Mouse (Mus musculus): ENCODE results near the gene Rep15. TPM values are rescaled to one million over a fixed set of nuclear protein-coding genes. Genes with fewer than 3 reads are reported as not detected.

Gene Rep15
- polyA plus RNA-seq, 1 experiment from 2014 or later = 0.87 TPM

DNA sequence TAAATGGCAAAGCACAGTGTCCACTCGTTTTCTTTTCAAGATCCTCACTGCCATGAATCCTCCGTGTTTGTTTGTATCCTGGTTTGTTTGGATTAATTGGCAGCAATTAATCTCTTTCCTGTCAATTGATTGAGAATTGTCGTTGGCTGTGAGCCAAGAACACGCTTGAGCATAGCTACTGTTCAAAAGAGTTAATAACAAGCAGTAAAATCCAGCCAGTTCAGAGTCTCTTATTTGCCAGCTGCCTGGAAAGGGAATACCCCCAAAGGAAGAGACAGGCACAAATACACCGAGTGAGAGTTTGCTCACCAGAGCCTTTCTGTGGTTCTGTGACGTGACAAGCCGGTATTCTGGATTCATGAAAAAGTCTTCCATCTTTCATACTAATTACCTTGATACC is 29.6 kb downstream of the Rep15 start:
- H3K4me3 ChIP-seq = no peak overlapping the region
- H3K27ac ChIP-seq = no peak overlapping the region
- H3K27me3 ChIP-seq (replicated peaks) = no peaks in the 10 kb centered on the region
- 84% methylated on average over 7 of the region's 7 CpGs for WGBS (ENCODE audit: insufficient replicate concordance)
- H3K36me3 ChIP-seq = peaks cover 85% of the 10 kb centered on the region
- H3K9ac ChIP-seq = no peak overlapping the region
- ATAC-seq = no peak
- H3K4me1 ChIP-seq = no peaks in the 10 kb centered on the region
- no peak overlapping the region for H3K4me2 ChIP-seq
- no peaks in the 10 kb centered on the region for H3K9me3 ChIP-seq (replicated peaks)

DNA sequence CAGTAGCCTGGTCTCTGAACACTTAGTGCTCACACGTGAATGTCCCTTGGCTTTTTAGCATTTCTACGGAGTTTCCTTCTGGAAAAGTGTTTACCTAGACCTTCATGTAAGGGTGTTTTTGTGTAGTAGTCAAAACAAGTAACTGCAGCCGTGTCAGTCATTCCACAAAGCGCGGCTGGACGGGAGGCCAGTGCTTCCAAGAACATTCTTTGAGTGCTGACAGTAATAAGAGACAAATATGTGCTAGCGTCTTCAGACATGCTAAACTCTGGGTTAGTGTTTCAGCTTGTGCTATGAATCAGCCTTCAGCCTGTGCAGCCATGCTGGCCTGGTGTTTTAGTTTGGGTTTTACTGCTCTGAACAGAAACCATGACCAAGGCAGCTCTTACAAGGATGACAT is 30.3 kb downstream of the Rep15 start:
- H3K4me1 ChIP-seq = no peaks in the 10 kb centered on the region
- no peak overlapping the region for H3K4me3 ChIP-seq
- no peak for ATAC-seq
- H3K4me2 ChIP-seq = no peak overlapping the region
- no peak overlapping the region for H3K9ac ChIP-seq
- no peaks in the 10 kb centered on the region for H3K27me3 ChIP-seq (replicated peaks)
- peaks cover 87% of the 10 kb centered on the region for H3K36me3 ChIP-seq
- WGBS (ENCODE audit: insufficient replicate concordance) = 86% methylated on average over 7 of the region's 7 CpGs
- H3K27ac ChIP-seq = no peak overlapping the region
- H3K9me3 ChIP-seq (replicated peaks) = no peaks in the 10 kb centered on the region

DNA sequence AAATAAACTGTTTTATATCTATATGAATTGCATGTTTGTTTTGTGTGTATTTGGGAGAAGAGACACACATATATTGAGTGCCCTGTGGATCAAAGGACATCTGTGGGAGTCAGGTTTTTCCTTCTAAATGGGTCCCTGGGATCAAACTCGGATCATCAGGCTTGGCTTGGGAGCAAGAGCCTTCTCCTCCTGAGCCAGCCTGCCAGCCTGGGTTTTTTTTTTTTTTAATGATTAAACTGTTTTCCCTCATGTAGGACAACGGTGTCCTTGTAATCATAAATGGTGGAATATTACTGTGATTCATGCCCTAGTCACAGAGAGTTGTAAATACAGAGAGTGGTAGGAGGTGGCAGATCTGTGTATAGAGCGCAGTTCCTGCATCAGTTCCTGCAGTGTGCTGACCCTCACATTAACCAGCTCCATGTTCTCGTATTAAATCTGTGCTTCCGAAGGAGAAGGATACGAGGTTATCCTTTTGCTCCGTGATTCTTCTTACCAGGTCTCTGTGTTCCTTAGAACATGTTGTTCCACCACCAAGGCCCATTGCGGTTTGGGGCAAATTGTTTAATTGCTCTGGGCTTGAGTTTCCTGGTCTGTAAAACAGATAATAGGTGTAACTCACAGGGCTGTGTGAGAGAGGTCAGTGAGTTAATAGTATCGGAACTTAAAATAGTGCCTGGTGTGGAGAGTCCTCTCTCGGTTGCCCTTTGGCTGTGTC is 32.0 kb downstream of the Rep15 start:
- no peaks in the 10 kb centered on the region for H3K4me1 ChIP-seq
- H3K9ac ChIP-seq = no peak overlapping the region
- WGBS (ENCODE audit: insufficient replicate concordance) = 81% methylated on average over 10 of the region's 10 CpGs
- H3K4me2 ChIP-seq = no peak overlapping the region
- H3K27ac ChIP-seq = no peak overlapping the region
- H3K9me3 ChIP-seq (replicated peaks) = no peaks in the 10 kb centered on the region
- H3K27me3 ChIP-seq (replicated peaks) = no peaks in the 10 kb centered on the region
- ATAC-seq = no peak
- no peak overlapping the region for H3K4me3 ChIP-seq
- H3K36me3 ChIP-seq = peaks cover 81% of the 10 kb centered on the region

DNA sequence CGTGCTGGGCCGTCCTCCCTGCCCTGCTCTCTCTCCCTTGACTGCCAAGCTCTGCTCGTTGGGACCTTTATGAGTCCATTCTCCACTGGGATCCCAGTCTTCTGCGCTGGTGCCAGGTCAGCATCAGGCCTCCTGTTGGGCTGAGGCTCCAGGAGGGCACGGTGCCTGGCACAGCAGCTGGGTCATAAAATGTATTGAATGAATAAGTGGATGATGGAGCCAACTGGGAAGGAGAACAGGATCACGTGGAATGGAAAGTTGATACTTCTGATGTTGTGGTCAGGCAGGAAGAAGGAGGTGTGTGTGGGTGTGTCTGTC is 32.5 kb downstream of the Rep15 start:
- H3K9ac ChIP-seq = no peak overlapping the region
- H3K4me3 ChIP-seq = no peak overlapping the region
- no peak for ATAC-seq
- H3K27me3 ChIP-seq (replicated peaks) = no peaks in the 10 kb centered on the region
- H3K4me1 ChIP-seq = no peaks in the 10 kb centered on the region
- peaks cover 80% of the 10 kb centered on the region for H3K36me3 ChIP-seq
- no peaks in the 10 kb centered on the region for H3K9me3 ChIP-seq (replicated peaks)
- H3K4me2 ChIP-seq = no peak overlapping the region
- 81% methylated on average over 6 of the region's 6 CpGs for WGBS (ENCODE audit: insufficient replicate concordance)
- no peak overlapping the region for H3K27ac ChIP-seq

DNA sequence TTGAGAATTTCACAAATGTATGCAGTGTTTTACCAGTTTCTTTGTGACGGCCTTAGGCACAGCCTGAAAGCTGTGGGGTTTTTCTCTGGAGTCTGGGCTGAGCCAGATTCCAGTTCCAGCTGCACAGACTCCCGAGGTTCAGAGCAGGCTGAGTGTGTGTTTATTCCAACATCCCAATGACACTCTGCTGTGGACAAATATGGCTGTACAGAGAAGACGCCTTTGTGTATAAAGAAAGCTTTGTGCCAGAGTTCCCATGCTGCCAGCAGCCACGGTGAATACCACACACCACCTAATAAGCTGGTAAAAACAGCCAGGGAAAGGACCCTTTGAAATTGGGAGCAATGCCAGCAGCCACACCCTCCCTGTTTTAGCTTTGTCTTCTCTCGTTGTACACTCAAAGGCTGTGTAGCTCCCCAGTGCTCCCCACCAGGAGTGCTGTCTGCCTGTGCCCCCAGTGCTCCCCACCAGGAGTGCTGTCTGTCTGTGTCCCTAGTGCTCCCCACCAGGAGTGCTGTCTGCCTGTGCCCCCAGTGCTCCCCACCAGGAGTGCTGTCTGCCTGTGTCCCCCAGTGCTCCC is 43.5 kb downstream of the Rep15 start:
- Histone ChIP-seq H3K9me3 (replicated peaks) (no peaks in the 10 kb centered on the region), H3K27ac (no peak overlapping the region), H3K36me3 (peaks cover 40% of the 10 kb centered on the region), H3K4me3 (no peak overlapping the region), H3K9ac (no peak overlapping the region), H3K4me2 (no peak overlapping the region), H3K4me1 (no peaks in the 10 kb centered on the region), H3K27me3 (replicated peaks) (no peaks in the 10 kb centered on the region)
- ATAC-seq = no peak
- WGBS (ENCODE audit: insufficient replicate concordance) = 71% methylated on average over 5 of the region's 5 CpGs

DNA sequence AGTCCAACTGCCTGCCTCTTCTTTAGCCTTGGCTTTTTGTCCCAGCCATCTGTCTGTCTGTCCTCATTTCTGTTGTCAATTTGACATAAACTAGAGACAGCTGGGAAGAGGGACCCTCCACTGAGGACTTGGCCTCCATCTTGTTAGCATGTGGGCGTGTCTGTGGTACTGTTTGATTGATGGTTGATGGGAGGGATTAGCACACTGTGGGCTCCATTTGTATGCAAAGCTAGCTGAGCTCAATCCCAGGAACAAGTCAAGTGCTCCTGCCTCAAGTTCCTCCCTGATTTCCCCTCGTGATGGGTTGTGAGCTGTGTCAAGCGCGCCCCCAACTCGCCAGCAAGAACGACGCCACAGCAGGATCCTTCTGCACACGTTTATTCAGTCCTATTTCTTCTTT is 44.5 kb downstream of the Rep15 start:
- no peak for ATAC-seq
- no peak overlapping the region for H3K4me3 ChIP-seq

DNA sequence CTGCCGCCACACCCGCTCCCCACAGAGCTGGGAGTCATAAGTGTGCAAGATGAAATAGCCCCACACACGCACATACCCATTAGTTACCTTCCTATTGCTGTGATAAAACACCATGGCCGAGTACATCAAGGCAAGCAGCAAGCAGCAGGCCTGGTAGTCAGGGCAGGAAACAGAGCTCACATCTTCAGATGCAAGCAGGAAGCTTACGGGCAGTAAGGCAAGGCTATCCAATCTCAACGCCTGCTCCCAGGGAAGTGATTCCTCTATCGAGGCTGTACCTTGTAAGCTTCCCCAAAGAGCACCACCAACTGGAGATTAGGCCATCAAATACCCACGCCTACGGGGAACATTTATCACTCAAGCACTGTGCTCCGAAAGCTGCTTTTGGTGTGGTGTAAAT is 47.5 kb downstream of the Rep15 start:
- H3K27ac ChIP-seq = no peak overlapping the region
- no peaks in the 10 kb centered on the region for H3K4me1 ChIP-seq
- H3K36me3 ChIP-seq = peaks cover 13% of the 10 kb centered on the region; the same call in 1 of the 2 replicates
- no peak overlapping the region for H3K4me3 ChIP-seq
- H3K9ac ChIP-seq = no peak overlapping the region
- no peak for ATAC-seq
- 80% methylated on average over 10 of the region's 10 CpGs for WGBS (ENCODE audit: insufficient replicate concordance)
- no peaks in the 10 kb centered on the region for H3K9me3 ChIP-seq (replicated peaks)
- no peaks in the 10 kb centered on the region for H3K27me3 ChIP-seq (replicated peaks)
- H3K4me2 ChIP-seq = no peak overlapping the region

More for the DNA sequence above, 44.5 kb downstream of the Rep15 start:
- no peaks in the 10 kb centered on the region for H3K9me3 ChIP-seq (replicated peaks)
- H3K27me3 ChIP-seq (replicated peaks) = no peaks in the 10 kb centered on the region
- no peak overlapping the region for H3K9ac ChIP-seq
- no peak overlapping the region for H3K27ac ChIP-seq
- peaks cover 30% of the 10 kb centered on the region for H3K36me3 ChIP-seq
- no peaks in the 10 kb centered on the region for H3K4me1 ChIP-seq
- 79% methylated on average over 8 of the region's 8 CpGs for whole genome bisulfite sequencing (ENCODE audit: insufficient replicate concordance)
- H3K4me2 ChIP-seq = no peak overlapping the region

Other genes with a start within 250 kb of the Rep15 start
- 0.50 and 0.94 TPM in 2 replicates for gene Arntl2, start 236.5 kb upstream of the Rep15 start, polyA plus RNA-seq (2016; fragmentation: Nextera tagmentation; extraction: Ambion mirVana)
- not detected in 2 replicates for gene Smco2, start 182.5 kb upstream of the Rep15 start, polyA plus RNA-seq (2016; fragmentation: Nextera tagmentation; extraction: Ambion mirVana)
- gene Ppfibp1, start 144.1 kb upstream of the Rep15 start, polyA plus RNA-seq (2016; fragmentation: Nextera tagmentation; extraction: Ambion mirVana) = 16.5 and 17.5 TPM in 2 replicates
- gene 1700034J05Rik, start 78.2 kb upstream of the Rep15 start, polyA plus RNA-seq (2016; fragmentation: Nextera tagmentation; extraction: Ambion mirVana) = 0.06 and 0.11 TPM in 2 replicates
- 72.2 and 77.2 TPM in 2 replicates for gene Mrps35, start 10.2 kb downstream of the Rep15 start, polyA plus RNA-seq (2016; fragmentation: Nextera tagmentation; extraction: Ambion mirVana)
- 0.11 and 0.16 TPM in 2 replicates for gene Mansc4, start 54.4 kb downstream of the Rep15 start, polyA plus RNA-seq (2016; fragmentation: Nextera tagmentation; extraction: Ambion mirVana)
- 3.6 and 4.1 TPM in 2 replicates for gene Klhl42, start 58.8 kb downstream of the Rep15 start, polyA plus RNA-seq (2016; fragmentation: Nextera tagmentation; extraction: Ambion mirVana)
- gene Pthlh, start 231.6 kb downstream of the Rep15 start, polyA plus RNA-seq (2016; fragmentation: Nextera tagmentation; extraction: Ambion mirVana) = 0.07 TPM in 1 of 2 replicates, not detected in the other

Data from liver, embryonic 12.5 days (tissue).